Mouse (Mus musculus): Measurements from ENCODE around the gene Cd22. TPM values are rescaled to one million over a fixed set of nuclear protein-coding genes. Genes with fewer than 3 reads are reported as not detected.
"Not testable (repeated sequence)": the region's sequence is repeated elsewhere in the genome, so short reads cannot be mapped to it uniquely, and the experiment has no call there.

The Cd22 gene
- polyA plus RNA-seq, 1 experiment from 2014 or later, result 0.12 TPM

DNA sequence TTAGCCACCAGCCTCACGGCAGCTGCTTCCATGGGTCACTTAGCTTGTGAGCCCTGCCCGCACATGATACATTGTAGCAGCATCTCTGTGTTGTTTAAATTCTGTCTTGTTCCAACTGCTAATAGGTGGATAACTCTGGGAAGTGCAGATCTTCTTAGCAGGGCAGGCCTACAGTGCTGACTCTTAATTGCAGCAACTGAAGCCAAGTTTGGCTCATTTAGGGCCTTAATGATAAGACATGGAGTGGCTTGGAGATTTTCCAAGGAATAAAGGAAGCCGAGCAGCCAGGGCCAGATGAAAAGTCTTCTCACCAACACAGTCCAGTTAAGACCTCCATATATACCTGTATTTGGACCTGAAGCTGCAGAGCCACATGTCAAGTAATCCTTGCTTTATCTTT, 39.8 kb downstream of the Cd22 start:
- WGBS, result 71% methylated on average over 3 of the region's 3 CpGs
- Histone ChIP-seq H3K4me3 (ENCODE audit: low read depth, low read length) (no peak overlapping the region), H3K27ac (ENCODE audit: low read depth) (no peak overlapping the region)

GRCm38 (mm10) chr7:30837277-30837676, 42.9 kb downstream of the Cd22 start:
- no peak for DNase-seq (ENCODE audit: low spot score)
- no peak overlapping the region for H3K9ac ChIP-seq (ENCODE audit: low read length)
- no peak overlapping the region for H3K4me2 ChIP-seq (ENCODE audit: low read length)
- H3K4me3 ChIP-seq (ENCODE audit: low read depth, low read length), result no peak overlapping the region
- peaks cover 4% of the 10 kb centered on the region for H3K4me1 ChIP-seq (replicated peaks; ENCODE audit: control insufficient read depth, insufficient read depth, low read length)
- H3K36me3 ChIP-seq (ENCODE audit: control insufficient read depth, insufficient read depth, low read length), result no peaks in the 10 kb centered on the region
- ATAC-seq (replicated peaks; ENCODE audit: low FRiP score, low TSS enrichment, low read depth), result no peak
- no peak overlapping the region for H3K27ac ChIP-seq (ENCODE audit: low read depth)
- H3K9me3 ChIP-seq (ENCODE audit: control insufficient read depth, low read length), result no peaks in the 10 kb centered on the region
- no peaks in the 10 kb centered on the region for H3K27me3 ChIP-seq (replicated peaks; ENCODE audit: control insufficient read depth, insufficient read depth, low read length)

More for the DNA sequence above, 39.8 kb downstream of the Cd22 start:
- Histone ChIP-seq H3K9ac (ENCODE audit: low read length) (no peak overlapping the region), H3K4me2 (ENCODE audit: low read length) (no peak overlapping the region), H3K9me3 (ENCODE audit: control insufficient read depth, low read length) (no peaks in the 10 kb centered on the region), H3K4me1 (replicated peaks; ENCODE audit: control insufficient read depth, insufficient read depth, low read length) (peaks cover 4% of the 10 kb centered on the region), H3K27me3 (replicated peaks; ENCODE audit: control insufficient read depth, insufficient read depth, low read length) (no peaks in the 10 kb centered on the region), H3K36me3 (ENCODE audit: control insufficient read depth, insufficient read depth, low read length) (no peaks in the 10 kb centered on the region)
- DNase-seq (ENCODE audit: low spot score), result no peak
- no peak for ATAC-seq (replicated peaks; ENCODE audit: low FRiP score, low TSS enrichment, low read depth)

DNA sequence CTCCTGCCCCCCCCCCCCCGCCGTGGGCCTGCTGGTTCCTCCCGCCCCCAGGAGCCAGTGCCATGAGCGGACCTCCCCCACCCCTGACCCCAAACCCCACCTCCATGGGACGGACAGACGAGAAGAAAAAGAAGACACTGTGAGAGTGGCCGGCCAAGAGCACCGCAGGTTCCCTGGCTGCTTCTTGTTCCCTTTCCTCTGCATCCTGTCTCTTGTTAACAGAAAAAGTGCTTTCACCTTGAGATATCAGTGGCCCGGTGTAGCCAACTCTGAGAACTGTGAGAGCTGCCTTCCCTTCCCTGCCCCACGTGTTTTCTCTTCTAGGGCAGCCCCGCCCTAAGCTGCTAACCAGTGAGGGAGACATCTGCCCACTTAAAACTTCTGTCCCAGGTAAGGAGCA, 47.5 kb downstream of the Cd22 start:
- not testable (repeated sequence) for DNase-seq (ENCODE audit: low spot score); H3K27ac ChIP-seq (ENCODE audit: low read depth); H3K36me3 ChIP-seq (ENCODE audit: control insufficient read depth, insufficient read depth, low read length); H3K4me3 ChIP-seq (ENCODE audit: low read depth, low read length); H3K27me3 ChIP-seq (replicated peaks; ENCODE audit: control insufficient read depth, insufficient read depth, low read length); ATAC-seq (replicated peaks; ENCODE audit: low FRiP score, low TSS enrichment, low read depth); H3K9ac ChIP-seq (ENCODE audit: low read length); H3K4me2 ChIP-seq (ENCODE audit: low read length); H3K4me1 ChIP-seq (replicated peaks; ENCODE audit: control insufficient read depth, insufficient read depth, low read length); H3K9me3 ChIP-seq (ENCODE audit: control insufficient read depth, low read length)
- 49% methylated on average over 8 of the region's 11 CpGs for WGBS

GRCm38 (mm10) chr7:30832261-30832660, 47.9 kb downstream of the Cd22 start:
- no peak overlapping the region for H3K27ac ChIP-seq (ENCODE audit: low read depth)
- no peak for ATAC-seq (replicated peaks; ENCODE audit: low FRiP score, low TSS enrichment, low read depth)

GRCm38 (mm10) chr7:30829428-30829827, 50.7 kb downstream of the Cd22 start:
- no peak overlapping the region for H3K4me2 ChIP-seq (ENCODE audit: low read length)
- H3K9ac ChIP-seq (ENCODE audit: low read length), result no peak overlapping the region
- DNase-seq (ENCODE audit: low spot score) (no peak), ATAC-seq (replicated peaks; ENCODE audit: low FRiP score, low TSS enrichment, low read depth) (no peak)
- no peaks in the 10 kb centered on the region for H3K9me3 ChIP-seq (ENCODE audit: control insufficient read depth, low read length)
- no peak overlapping the region for H3K4me3 ChIP-seq (ENCODE audit: low read depth, low read length)
- H3K36me3 ChIP-seq (ENCODE audit: control insufficient read depth, insufficient read depth, low read length), result no peaks in the 10 kb centered on the region
- 73% methylated on average over 3 of the region's 3 CpGs for WGBS
- no peaks in the 10 kb centered on the region for H3K4me1 ChIP-seq (replicated peaks; ENCODE audit: control insufficient read depth, insufficient read depth, low read length)
- no peaks in the 10 kb centered on the region for H3K27me3 ChIP-seq (replicated peaks; ENCODE audit: control insufficient read depth, insufficient read depth, low read length)
- H3K27ac ChIP-seq (ENCODE audit: low read depth), result no peak overlapping the region

More at GRCm38 (mm10) chr7:30832261-30832660, 47.9 kb downstream of the Cd22 start:
- Histone ChIP-seq H3K27me3 (replicated peaks; ENCODE audit: control insufficient read depth, insufficient read depth, low read length) (no peaks in the 10 kb centered on the region), H3K4me2 (ENCODE audit: low read length) (no peak overlapping the region), H3K9me3 (ENCODE audit: control insufficient read depth, low read length) (no peaks in the 10 kb centered on the region), H3K4me3 (ENCODE audit: low read depth, low read length) (no peak overlapping the region), H3K4me1 (replicated peaks; ENCODE audit: control insufficient read depth, insufficient read depth, low read length) (no peaks in the 10 kb centered on the region), H3K9ac (ENCODE audit: low read length) (no peak overlapping the region), H3K36me3 (ENCODE audit: control insufficient read depth, insufficient read depth, low read length) (no peaks in the 10 kb centered on the region)
- no peak for DNase-seq (ENCODE audit: low spot score)
- 66% methylated on average over 16 of the region's 17 CpGs for WGBS

GRCm38 (mm10) chr7:30828871-30829270, 51.3 kb downstream of the Cd22 start:
- not testable (repeated sequence) for H3K36me3 ChIP-seq (ENCODE audit: control insufficient read depth, insufficient read depth, low read length); DNase-seq (ENCODE audit: low spot score); H3K27ac ChIP-seq (ENCODE audit: low read depth); ATAC-seq (replicated peaks; ENCODE audit: low FRiP score, low TSS enrichment, low read depth); H3K9me3 ChIP-seq (ENCODE audit: control insufficient read depth, low read length); H3K4me2 ChIP-seq (ENCODE audit: low read length); H3K4me3 ChIP-seq (ENCODE audit: low read depth, low read length); H3K27me3 ChIP-seq (replicated peaks; ENCODE audit: control insufficient read depth, insufficient read depth, low read length); H3K9ac ChIP-seq (ENCODE audit: low read length); H3K4me1 ChIP-seq (replicated peaks; ENCODE audit: control insufficient read depth, insufficient read depth, low read length)

GRCm38 (mm10) chr7:30826660-30827059, 53.5 kb downstream of the Cd22 start:
- ATAC-seq (replicated peaks; ENCODE audit: low FRiP score, low TSS enrichment, low read depth) (no peak), DNase-seq (ENCODE audit: low spot score) (no peak)
- Histone ChIP-seq H3K4me3 (ENCODE audit: low read depth, low read length) (no peak overlapping the region), H3K4me1 (replicated peaks; ENCODE audit: control insufficient read depth, insufficient read depth, low read length) (no peaks in the 10 kb centered on the region), H3K27ac (ENCODE audit: low read depth) (no peak overlapping the region), H3K4me2 (ENCODE audit: low read length) (no peak overlapping the region), H3K9ac (ENCODE audit: low read length) (no peak overlapping the region), H3K36me3 (ENCODE audit: control insufficient read depth, insufficient read depth, low read length) (no peaks in the 10 kb centered on the region), H3K27me3 (replicated peaks; ENCODE audit: control insufficient read depth, insufficient read depth, low read length) (no peaks in the 10 kb centered on the region), H3K9me3 (ENCODE audit: control insufficient read depth, low read length) (no peaks in the 10 kb centered on the region)
- 89% methylated on average over 10 of the region's 10 CpGs for whole genome bisulfite sequencing

- H3K4me3 ChIP-seq (ENCODE audit: low read depth, low read length), result no peak overlapping the region
- peaks cover 7% of the 10 kb centered on the region for H3K4me1 ChIP-seq (replicated peaks; ENCODE audit: control insufficient read depth, insufficient read depth, low read length)
- H3K4me2 ChIP-seq (ENCODE audit: low read length), result no peak overlapping the region
- H3K9ac ChIP-seq (ENCODE audit: low read length), result no peak overlapping the region
- H3K9me3 ChIP-seq (ENCODE audit: control insufficient read depth, low read length), result no peaks in the 10 kb centered on the region
- WGBS, result 85% methylated on average over 3 of the region's 3 CpGs
- DNase-seq (ENCODE audit: low spot score) (no peak), ATAC-seq (replicated peaks; ENCODE audit: low FRiP score, low TSS enrichment, low read depth) (no peak)
- H3K27me3 ChIP-seq (replicated peaks; ENCODE audit: control insufficient read depth, insufficient read depth, low read length), result no peaks in the 10 kb centered on the region
- no peaks in the 10 kb centered on the region for H3K36me3 ChIP-seq (ENCODE audit: control insufficient read depth, insufficient read depth, low read length)
- H3K27ac ChIP-seq (ENCODE audit: low read depth), result no peak overlapping the region
These were observed 55.8 kb downstream of the Cd22 start for GRCm38 (mm10) chr7:30824306-30824705.

DNA sequence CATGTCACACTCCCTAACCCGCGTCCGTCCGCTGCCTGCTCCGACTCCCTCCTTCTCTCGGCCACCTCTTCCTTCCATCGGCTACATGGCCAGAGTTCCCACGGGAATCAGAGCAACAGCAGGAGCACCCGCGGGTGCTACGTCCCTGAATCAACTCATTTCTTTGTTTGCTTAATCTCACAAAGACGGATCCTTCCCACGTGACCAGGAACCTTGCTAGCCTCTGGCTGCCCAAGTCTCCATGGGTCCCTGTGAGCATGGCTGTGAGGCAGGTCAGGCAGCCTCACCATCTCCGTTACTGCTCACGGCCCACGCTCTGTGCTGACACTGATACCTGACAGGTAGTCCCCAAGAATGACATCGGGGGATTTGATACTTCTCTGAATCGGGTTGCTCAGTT, 56.5 kb downstream of the Cd22 start, which contains the start of gene Ffar2:
Ffar2 (minus strand) TSS at position 101 of the 400 bp plus-strand sequence.
- H3K36me3 ChIP-seq (ENCODE audit: control insufficient read depth, insufficient read depth, low read length), result no peaks in the 10 kb centered on the region
- H3K9me3 ChIP-seq (ENCODE audit: control insufficient read depth, low read length), result no peaks in the 10 kb centered on the region
- no peak within 1 kb of the TSS for H3K9ac ChIP-seq (ENCODE audit: low read length)
- no peak within 1 kb of the TSS for H3K27ac ChIP-seq (ENCODE audit: low read depth)
- H3K4me2 ChIP-seq (ENCODE audit: low read length), result no peak within 1 kb of the TSS
- peaks cover 7% of the 10 kb centered on the region for H3K4me1 ChIP-seq (replicated peaks; ENCODE audit: control insufficient read depth, insufficient read depth, low read length)
- ATAC-seq (replicated peaks; ENCODE audit: low FRiP score, low TSS enrichment, low read depth), result no peak
- no peak for DNase-seq (ENCODE audit: low spot score)
- H3K4me3 ChIP-seq (ENCODE audit: low read depth, low read length), result no peak within 1 kb of the TSS
- WGBS, result 88% methylated on average over 18 of the region's 18 CpGs
- H3K27me3 ChIP-seq (replicated peaks; ENCODE audit: control insufficient read depth, insufficient read depth, low read length), result no peaks in the 10 kb centered on the region
